Mouse (Mus musculus): Measurements from ENCODE around the gene Ctdspl.

The Ctdspl gene

GRCm38 (mm10) chr9:119052154-119052944, 126.1 kb downstream of the Ctdspl start, which contains the start of gene Vill:
Gene Vill, plus strand, starts transcription at chr9:119052778.
- intact Hi-C loops (cut with DNase I) = no loop called here

- intact Hi-C loops (cut with DNase I) = no loop called here
Observed at GRCm38 (mm10) chr9:119053964-119054576, 127.8 kb downstream of the Ctdspl start.

- intact Hi-C loops (cut with DNase I) = no loop called here
Observed at GRCm38 (mm10) chr9:119055336-119055735, 129.1 kb downstream of the Ctdspl start.

- intact Hi-C loops (cut with DNase I) = no loop called here
Observed at GRCm38 (mm10) chr9:119058245-119058644, 132.0 kb downstream of the Ctdspl start.

GRCm38 (mm10) chr9:119060701-119061100, 134.4 kb downstream of the Ctdspl start:
- intact Hi-C loops (cut with DNase I) = loop anchor here (10.0 kb wide), 1 partner anchor 476 kb away; no protein-coding TSS in a partner anchor

GRCm38 (mm10) chr9:119063036-119063644, 136.9 kb downstream of the Ctdspl start:
- intact Hi-C loops (cut with DNase I) = loop anchor here (10.0 kb wide), 1 partner anchor 478 kb away; no protein-coding TSS in a partner anchor

GRCm38 (mm10) chr9:119064296-119064695, 138.0 kb downstream of the Ctdspl start:
- intact Hi-C loops (cut with DNase I) = loop anchor here (10.0 kb wide), 1 partner anchor 479 kb away; no protein-coding TSS in a partner anchor

- intact Hi-C loops (cut with DNase I) = loop anchor here (5.0 to 10.0 kb wide), 2 partner anchors 35 to 483 kb away; no protein-coding TSS in a partner anchor
Observed at GRCm38 (mm10) chr9:119067601-119068000, 141.3 kb downstream of the Ctdspl start.

GRCm38 (mm10) chr9:119068266-119068665, 142.0 kb downstream of the Ctdspl start:
- intact Hi-C loops (cut with DNase I) = loop anchor here (2.0 to 10.0 kb wide), 3 partner anchors 36 to 483 kb away; no protein-coding TSS in a partner anchor

- intact Hi-C loops (cut with DNase I) = no loop called here
Observed at GRCm38 (mm10) chr9:119070173-119070825, 144.0 kb downstream of the Ctdspl start.

- intact Hi-C loops (cut with DNase I) = no loop called here
Observed at GRCm38 (mm10) chr9:119071786-119072185, 145.5 kb downstream of the Ctdspl start.

- intact Hi-C loops (cut with DNase I) = no loop called here
Observed at GRCm38 (mm10) chr9:119073184-119073895, 147.1 kb downstream of the Ctdspl start.

GRCm38 (mm10) chr9:119075685-119076084, 149.4 kb downstream of the Ctdspl start:
- intact Hi-C loops (cut with DNase I) = no loop called here

- intact Hi-C loops (cut with DNase I) = no loop called here
Observed at GRCm38 (mm10) chr9:119080040-119080675, 153.9 kb downstream of the Ctdspl start.

- intact Hi-C loops (cut with DNase I) = no loop called here
Observed at GRCm38 (mm10) chr9:119082039-119082438, 155.8 kb downstream of the Ctdspl start.

GRCm38 (mm10) chr9:119082656-119083430, 156.6 kb downstream of the Ctdspl start:
- intact Hi-C loops (cut with DNase I) = no loop called here

GRCm38 (mm10) chr9:119083966-119084365, 157.7 kb downstream of the Ctdspl start:
- intact Hi-C loops (cut with DNase I) = no loop called here

- intact Hi-C loops (cut with DNase I) = no loop called here
Observed at GRCm38 (mm10) chr9:119086451-119086850, 160.2 kb downstream of the Ctdspl start.

GRCm38 (mm10) chr9:119087309-119087708, 161.1 kb downstream of the Ctdspl start:
- intact Hi-C loops (cut with DNase I) = no loop called here
